Mouse (Mus musculus) intestine, embryonic 16.5 days (tissue): ENCODE results near the gene Nsrp1. TPM values are rescaled to one million over a fixed set of nuclear protein-coding genes. Genes with fewer than 3 reads are reported as not detected.

ENCODE experiments used
- ATAC-seq: fragments of 200-750 bp; cut with Nextera tagmentation; 2 replicates; pipeline ENCODE4 v1.8.0; 2017; ENCODE audit warnings: moderate TSS enrichment, moderate library complexity
- H3K27ac ChIP-seq: fragments of 300-500 bp; sonication (generic); 2 replicates; pipeline ENCODE4 v1.5.1; 2014; ENCODE audit warnings: mild to moderate bottlenecking, low read length
- H3K27me3 ChIP-seq: fragments of 300-500 bp; sonication (generic); replicated peaks from 2 replicates; pipeline ENCODE4 v1.6.1; 2014; ENCODE audit warnings: low read length, control low read depth, mixed read lengths; ENCODE audit not compliant: control insufficient read depth, insufficient read depth
- H3K36me3 ChIP-seq: fragments of 300-500 bp; sonication (generic); 2 replicates; pipeline ENCODE4 v1.6.1; 2014; ENCODE audit warnings: low read length, control low read depth; ENCODE audit not compliant: control insufficient read depth, insufficient read depth
- H3K4me1 ChIP-seq: fragments of 300-500 bp; sonication (generic); 2 replicates; pipeline ENCODE4 v1.6.1; 2014; ENCODE audit warnings: low read length, control low read depth, mixed read lengths; ENCODE audit not compliant: control insufficient read depth, insufficient read depth
- H3K4me2 ChIP-seq: fragments of 300-500 bp; sonication (generic); 2 replicates; pipeline ENCODE4 v1.6.1; 2014; ENCODE audit warnings: low read depth, low read length, control low read depth
- H3K4me3 ChIP-seq: fragments of 300-500 bp; sonication (generic); 2 replicates; pipeline ENCODE4 v1.5.1; 2014; ENCODE audit warnings: mild to moderate bottlenecking, low read length
- H3K9ac ChIP-seq: fragments of 300-500 bp; sonication (generic); 2 replicates; pipeline ENCODE4 v1.6.1; 2014; ENCODE audit warnings: low read depth, low read length
- H3K9me3 ChIP-seq: fragments of 300-500 bp; sonication (generic); 2 replicates; pipeline ENCODE4 v1.6.1; 2016; ENCODE audit warnings: low read length, control low read depth; ENCODE audit not compliant: control insufficient read depth
- WGBS: fragments of 180-500 bp; shearing (Covaris S2); extraction: QIAGEN DNeasy Blood & Tissue Kit; methylation state at CpG from one replicate; pipeline ENCODE4 v1.1.7; 2014; 5-methylcytosine and 5-hydroxymethylcytosine counted together
- microRNA counts: library from miRNA; unstranded; fragments of <30 nt; microRNA quantifications from one replicate; lab custom pipeline; 2016
- microRNA-seq: library from miRNA; unstranded; fragments of <30 nt; microRNA quantifications from one replicate; pipeline ENCODE4, GENCODE M21; 2016
- polyA plus RNA-seq: library from polyadenylated mRNA; unstranded; fragments of >200 nt; fragmentation: Nextera tagmentation; extraction: Ambion mirVana; gene quantifications from 2 replicates; pipeline ENCODE4 v1.2.1, GENCODE M21; 2015

Nsrp1 gene
- polyA plus RNA-seq, 1 experiment from 2014 or later: 50.4 TPM

DNA sequence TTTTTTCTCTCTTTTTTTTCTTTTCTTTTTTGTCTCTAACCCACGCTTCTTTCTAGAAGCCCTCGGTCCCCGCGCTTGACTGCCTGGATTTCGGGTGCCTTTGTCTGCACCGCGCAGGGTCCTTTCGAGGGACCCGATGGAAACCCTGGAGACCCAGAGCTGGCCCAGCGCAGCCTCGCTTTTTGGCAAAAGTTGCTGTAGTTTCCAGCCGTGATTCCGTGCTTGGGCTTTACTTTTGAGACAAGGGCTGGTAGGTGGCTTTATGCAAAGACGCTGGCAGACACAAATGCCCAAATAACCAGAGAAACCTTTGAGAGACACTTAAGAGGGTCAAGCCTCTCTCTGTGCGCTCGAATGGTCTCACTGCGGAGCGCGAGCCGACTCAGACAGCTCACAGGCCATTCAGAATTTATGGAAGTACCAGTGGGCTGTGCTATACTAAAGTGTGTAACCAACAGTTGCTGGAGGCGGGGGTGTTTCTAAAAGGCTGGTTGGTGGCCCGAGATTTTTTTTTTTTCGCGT is 79.5 kb downstream of the Nsrp1 start:
- H3K27ac ChIP-seq: no peak overlapping the region
- no peak for ATAC-seq
- H3K4me1 ChIP-seq: peaks cover 22% of the 10 kb centered on the region
- 10% methylated on average over 24 of the region's 24 CpGs for WGBS
- peak overlapping the region; percentile 42; the same call in 1 of the 2 replicates for H3K9ac ChIP-seq
- H3K36me3 ChIP-seq: no peaks in the 10 kb centered on the region
- H3K4me2 ChIP-seq: peak overlapping the region; percentile 98
- H3K4me3 ChIP-seq: peak overlapping the region; percentile 60
- no peaks in the 10 kb centered on the region for H3K9me3 ChIP-seq
- H3K27me3 ChIP-seq: peaks cover 28% of the 10 kb centered on the region

DNA sequence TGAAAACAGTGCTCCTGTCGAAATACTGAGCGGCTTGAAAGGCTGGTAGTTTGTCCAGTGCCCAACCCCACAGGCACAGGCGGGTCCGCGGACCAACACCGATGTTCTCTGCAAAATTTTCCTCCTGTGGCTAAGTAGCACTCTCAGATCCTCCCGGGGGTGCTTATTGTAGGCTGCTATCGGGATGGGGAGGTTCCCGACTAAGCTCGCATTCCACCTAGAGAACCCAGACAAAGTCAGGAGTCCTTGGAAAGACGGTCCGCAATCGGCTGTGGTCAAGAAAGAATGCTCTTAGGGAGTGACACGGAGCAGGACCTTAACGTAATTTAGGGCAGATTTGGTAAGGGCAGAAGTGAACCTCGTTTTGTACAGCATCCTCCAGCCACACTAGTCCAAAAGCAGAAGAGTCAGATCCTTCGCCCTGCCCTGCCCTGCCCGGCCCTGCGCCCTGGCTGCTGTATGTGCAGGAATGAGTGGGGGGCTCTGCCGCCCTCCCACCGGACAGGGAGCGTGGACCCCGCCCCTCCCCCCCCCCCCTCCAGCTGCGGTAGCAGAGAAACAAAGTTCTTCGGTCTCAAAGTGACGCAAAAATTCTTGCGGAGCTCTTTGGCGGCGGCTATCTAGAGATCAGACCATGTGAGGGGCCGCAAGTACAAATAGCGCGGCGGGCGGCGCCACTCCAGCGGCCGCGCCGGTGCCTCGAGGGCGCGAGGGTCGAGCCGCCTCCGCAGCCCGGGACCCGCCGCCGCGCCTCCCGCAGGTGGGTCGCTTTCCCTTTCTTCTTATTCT is 80.1 kb downstream of the Nsrp1 start, which contains the start of gene Slc6a4:
TSS of gene Slc6a4 (plus strand) at position 688 of the 789 bp plus-strand sequence.
- H3K4me1 ChIP-seq: peaks cover 22% of the 10 kb centered on the region
- peak within 1 kb of the TSS; percentile 98 for H3K4me2 ChIP-seq
- no peaks in the 10 kb centered on the region for H3K36me3 ChIP-seq
- WGBS: under 1% methylated on average over 51 of the region's 52 CpGs
- peaks cover 28% of the 10 kb centered on the region for H3K27me3 ChIP-seq
- peak; percentile 36; the same call in 1 of the 2 replicates for ATAC-seq
- no peaks in the 10 kb centered on the region for H3K9me3 ChIP-seq
- H3K4me3 ChIP-seq: peak within 1 kb of the TSS; percentile 60
- H3K27ac ChIP-seq: no peak within 1 kb of the TSS
- H3K9ac ChIP-seq: peak within 1 kb of the TSS; percentile 60

DNA sequence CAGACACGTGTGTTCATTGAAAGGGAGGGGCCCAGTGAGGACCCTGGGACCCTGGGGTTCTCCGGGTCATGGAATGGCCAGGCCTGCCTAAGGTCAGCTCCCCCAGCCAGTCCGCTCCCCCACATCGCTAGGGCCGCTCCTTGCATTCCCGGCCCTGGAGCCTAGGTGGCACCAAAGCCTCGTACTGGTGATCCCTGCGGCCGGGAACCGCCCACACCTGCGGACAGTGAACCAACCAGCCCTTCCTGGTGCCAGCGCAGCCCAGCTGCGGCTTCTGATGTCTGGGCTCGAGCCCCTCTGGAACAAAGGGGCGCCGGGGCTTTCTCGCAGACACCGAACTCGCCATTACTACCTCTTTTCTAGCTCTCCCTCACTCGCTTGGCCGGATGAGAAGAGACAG is 80.9 kb downstream of the Nsrp1 start:
- Histone ChIP-seq H3K4me3 (peak overlapping the region; percentile 60), H3K9ac (peak overlapping the region; percentile 60), H3K4me2 (peak overlapping the region; percentile 98), H3K27me3 (peaks cover 28% of the 10 kb centered on the region), H3K36me3 (no peaks in the 10 kb centered on the region), H3K4me1 (peaks cover 19% of the 10 kb centered on the region), H3K27ac (no peak overlapping the region), H3K9me3 (no peaks in the 10 kb centered on the region)
- under 1% methylated on average over 21 of the region's 21 CpGs for WGBS
- peak; percentile 83 for ATAC-seq

DNA sequence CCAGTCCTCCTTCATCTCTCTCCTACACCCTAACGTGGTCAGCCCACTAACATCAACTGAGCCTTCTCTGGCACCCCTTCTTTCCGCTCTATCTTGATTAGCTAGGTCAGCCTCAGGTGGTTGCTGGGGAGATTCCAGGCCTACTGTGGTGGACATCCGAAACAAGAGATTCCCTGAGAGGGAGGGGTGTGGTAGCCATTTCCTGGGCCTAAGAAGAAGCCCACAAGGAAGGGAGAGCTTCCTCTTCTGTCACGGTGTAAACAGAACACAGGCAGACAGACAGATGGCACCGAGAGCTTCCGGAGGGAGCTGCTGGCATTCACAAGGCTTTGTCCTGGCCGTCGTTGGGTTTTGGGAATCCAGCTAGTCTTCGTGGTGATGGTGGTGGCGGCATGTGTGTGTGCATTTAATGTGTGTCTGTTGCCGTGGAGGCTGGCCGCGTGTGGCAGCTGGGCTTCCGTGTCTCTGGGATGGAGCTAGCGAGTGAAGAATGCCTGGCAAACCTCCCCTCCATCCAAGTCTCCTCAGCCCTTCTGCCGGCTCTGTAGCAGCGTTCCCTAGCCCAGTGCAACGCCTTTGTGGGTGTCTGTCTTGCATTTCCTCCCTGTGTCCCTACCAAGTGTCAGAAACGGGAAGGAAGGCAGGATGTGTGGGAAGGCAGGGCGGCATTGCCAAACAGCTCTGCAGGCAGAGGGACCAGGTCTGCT is 82.1 kb downstream of the Nsrp1 start:
- H3K4me1 ChIP-seq: peaks cover 17% of the 10 kb centered on the region
- no peaks in the 10 kb centered on the region for H3K9me3 ChIP-seq
- peaks cover 30% of the 10 kb centered on the region for H3K27me3 ChIP-seq
- no peak overlapping the region for H3K4me3 ChIP-seq
- H3K9ac ChIP-seq: no peak overlapping the region
- no peak overlapping the region for H3K4me2 ChIP-seq
- 51% methylated on average over 20 of the region's 20 CpGs for WGBS
- no peak overlapping the region for H3K27ac ChIP-seq
- no peaks in the 10 kb centered on the region for H3K36me3 ChIP-seq
- ATAC-seq: no peak

MicroRNA genes within 50 kb of the gene (microRNA counts, 519-probe panel; counts per million panel counts)
- 2,885 counts per million, percentile 72 among the panel's probes with 10 or more counts for microRNA mmu-miR-423-3p (lab: Ali Mortazavi, UCI)
- 2,683 counts per million, percentile 65 among the panel's probes with 10 or more counts for microRNA mmu-miR-423-5p (lab: Ali Mortazavi, UCI)

Small RNAs within 50 kb of the gene (microRNA-seq; reads per million reads assigned to microRNA genes)
- gene Mir423: 3,364 reads per million, percentile 85 among the genes with 10 or more reads in this experiment

Other genes starting within 250 kb of the Nsrp1 start
- gene Cpd, start 231.4 kb downstream of the Nsrp1 start, polyA plus RNA-seq: 4.7 and 5.4 TPM in 2 replicates
- 2.7 and 6.9 TPM in 2 replicates for gene Tmigd1, start 176.3 kb downstream of the Nsrp1 start, polyA plus RNA-seq
- gene Blmh, start 153.6 kb downstream of the Nsrp1 start, polyA plus RNA-seq: 113 and 119 TPM in 2 replicates
- gene Slc6a4, start 79.8 kb downstream of the Nsrp1 start, polyA plus RNA-seq: 24.4 and 28.3 TPM in 2 replicates
- gene Efcab5, start 110.5 kb upstream of the Nsrp1 start, polyA plus RNA-seq: 0.18 and 0.37 TPM in 2 replicates
- 5.0 and 5.8 TPM in 2 replicates for gene Ssh2, start 137.9 kb upstream of the Nsrp1 start, polyA plus RNA-seq